Mouse (Mus musculus) naive thymus-derived CD4-positive, alpha-beta T cell, adult 5 months (primary cell): ENCODE data around the gene Kcnq5. TPM values are rescaled to one million over a fixed set of nuclear protein-coding genes. Genes with fewer than 3 reads are reported as not detected.

Experiments used
- polyA plus RNA-seq: library from polyadenylated mRNA; unstranded; fragments of 100-300 nt; shearing (Covaris generic); gene quantifications from one replicate; pipeline ENCODE4 v1.2.1, GENCODE M21; 2017

Gene Kcnq5
- polyA plus RNA-seq = 1.9 TPM

DNA sequence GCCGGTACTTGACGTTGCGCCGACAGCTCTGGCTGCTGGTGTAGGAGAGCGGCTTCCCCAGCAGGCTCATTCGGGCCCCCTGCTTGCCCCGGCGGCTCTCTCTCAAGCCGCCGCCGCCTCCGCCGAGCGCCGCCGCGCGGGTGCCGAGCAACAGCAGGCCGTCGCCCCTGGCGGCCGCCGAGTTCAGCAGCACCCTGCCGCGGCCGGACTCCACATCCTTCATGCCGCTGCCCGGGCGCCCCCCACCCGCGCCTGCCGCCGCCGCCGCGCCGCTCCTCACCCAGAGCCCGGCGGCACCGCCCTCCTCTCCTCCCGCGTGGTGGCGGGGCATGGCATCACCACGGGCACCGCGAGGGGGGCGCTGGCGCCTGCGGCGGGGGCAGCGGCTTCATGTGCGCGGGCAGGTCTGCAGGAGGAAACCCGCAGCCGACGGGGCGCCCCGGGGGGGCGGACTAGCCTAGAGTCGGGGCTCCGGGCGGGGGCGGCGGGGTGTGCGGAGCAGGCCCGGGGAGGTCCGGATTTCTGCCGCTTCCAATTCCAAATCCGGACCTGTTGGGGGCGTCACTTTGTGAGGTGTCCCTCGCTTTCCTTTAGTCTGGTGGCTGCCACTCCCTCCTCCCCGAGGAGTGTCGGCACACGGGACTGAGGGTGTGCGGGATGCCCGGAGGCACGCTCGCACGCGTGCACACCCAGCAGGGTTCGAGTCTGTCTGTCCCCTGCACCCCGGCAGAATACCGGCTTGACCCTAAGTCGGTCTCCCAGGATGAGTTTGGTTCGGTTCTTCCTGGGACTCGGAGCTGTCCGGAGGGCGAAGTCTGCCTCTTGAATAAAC, at the start of gene Kcnq5:
Gene Kcnq5, minus strand, starts transcription at position 692 of the 832 bp plus-strand sequence.

DNA sequence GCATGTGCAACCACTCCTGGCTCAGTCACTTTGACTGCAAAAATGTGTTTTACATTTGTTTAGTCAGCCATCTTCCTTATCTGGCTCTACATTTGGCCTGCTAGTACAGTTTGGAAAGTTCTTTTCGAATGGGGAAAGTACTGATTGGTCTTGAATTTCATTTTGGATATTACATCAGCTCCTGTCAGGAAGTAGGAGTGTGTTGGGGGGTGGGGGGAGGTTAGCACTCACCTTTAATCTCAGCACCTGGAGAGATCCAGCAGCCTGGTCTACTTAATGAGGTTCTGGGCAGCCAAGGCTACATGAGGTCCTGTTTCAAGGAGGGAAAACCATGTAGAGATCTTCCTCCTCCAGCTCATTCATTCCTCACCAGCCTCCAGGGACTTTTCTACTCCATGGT, 578.5 kb downstream of the Kcnq5 start, which contains the start of gene Khdc1b:
Gene Khdc1b, plus strand, starts transcription at position 301 of the 400 bp plus-strand sequence.

GRCm38 (mm10) chr1:21368031-21368430, 593.7 kb downstream of the Kcnq5 start, which contains the start of gene Khdc1c:
Gene Khdc1c (plus strand): TSS chr1:21368331.

GRCm38 (mm10) chr1:21349341-21349740, 612.4 kb downstream of the Kcnq5 start, which contains the start of gene Khdc1a:
Gene Khdc1a (plus strand): TSS chr1:21349641.

